Mouse (Mus musculus) frontal cortex, postnatal 14 days (tissue): ENCODE measurements at regions not wholly inside any gene's neighbourhood (a gene's known extent, or its start where the extent isn't known, plus 50 kb on each side); places are given as distances from the start of the nearest gene placed in this dataset.

Source experiments
- DNase-seq, 2 experiments: peaks; one replicate each; pipeline ENCODE4 v3.0.0; 2022; ENCODE audit warnings: low spot score in 2 of 2

GRCm38 (mm10) chr8:40152451-40152850 is 522.4 kb upstream of the Adam24 start:
- DNase-seq: no peak

- DNase-seq: no peak
Observed at GRCm38 (mm10) chr8:40186715-40187583, 487.9 kb upstream of the Adam24 start.

DNA sequence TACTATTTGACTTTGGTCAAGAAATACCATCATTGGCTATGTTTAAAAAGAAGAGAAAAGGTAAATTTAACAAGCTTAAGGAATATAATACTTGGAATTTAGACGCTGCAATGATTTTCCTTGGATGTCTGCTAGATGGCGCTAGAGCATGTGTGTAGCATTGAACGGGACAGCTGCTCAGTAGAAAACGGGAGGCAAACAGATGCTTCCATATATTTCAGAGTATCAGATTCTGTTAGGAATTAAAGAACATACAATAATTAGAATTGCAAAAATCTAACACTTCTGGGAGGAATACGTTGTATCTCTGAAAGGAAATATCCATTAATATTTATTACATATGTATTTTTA is 487.3 kb upstream of the Adam24 start:
- peak in 1 of 2 experiments; percentile 37 for DNase-seq

DNA sequence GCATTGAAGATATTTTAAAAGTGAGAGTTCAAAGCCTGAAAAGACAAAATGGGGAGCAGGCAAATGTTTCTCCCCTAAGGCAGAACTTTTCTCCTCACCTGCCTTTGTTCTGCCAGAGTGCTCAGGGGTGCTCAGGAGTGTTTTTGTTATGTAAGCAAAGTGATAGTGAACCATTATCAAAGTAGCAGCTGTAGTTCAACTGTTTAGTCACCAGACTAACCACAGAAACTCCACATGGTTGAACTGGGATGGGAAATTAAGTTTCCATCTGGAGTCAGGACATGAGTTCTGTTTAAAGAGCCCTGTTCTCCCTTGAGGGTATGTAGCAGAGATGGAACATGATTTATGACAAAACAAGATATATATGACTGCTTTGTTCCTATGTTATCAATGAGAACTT is 482.6 kb upstream of the Adam24 start:
- DNase-seq: no peak

- DNase-seq: no peak
Observed at GRCm38 (mm10) chr8:40193148-40193547, 481.7 kb upstream of the Adam24 start.

GRCm38 (mm10) chr8:40210871-40211270 is 464.0 kb upstream of the Adam24 start:
- no peak for DNase-seq

GRCm38 (mm10) chr8:40223521-40223920 is 451.4 kb upstream of the Adam24 start:
- DNase-seq: no peak

DNA sequence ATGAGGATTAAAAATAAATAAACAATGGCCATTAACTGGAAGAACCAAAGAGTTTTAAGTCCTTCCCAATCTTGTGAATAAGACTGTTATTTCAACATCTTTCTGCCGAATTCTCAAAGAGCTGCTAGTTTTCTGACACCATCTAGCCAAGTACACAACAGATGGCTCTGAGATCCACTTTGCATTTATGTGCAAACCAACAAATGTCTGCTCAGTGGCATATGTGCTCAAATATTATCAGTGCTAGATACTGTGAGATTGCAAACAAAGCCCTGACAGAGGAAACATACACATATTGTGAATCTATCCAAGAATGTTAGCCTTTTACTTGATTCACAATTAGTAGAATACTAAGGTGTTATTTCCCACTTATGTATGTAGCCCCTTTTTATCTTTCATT is 447.6 kb upstream of the Adam24 start:
- no peak for DNase-seq
